Mouse (Mus musculus) liver, adult 2 months (tissue): ENCODE data around the gene Fyb.

Experiments
- CTCF ChIP-seq: fragments of 200-500 bp; IDR thresholded peaks from 2 replicates; pipeline ENCODE4 v1.5.1; 2011; ENCODE audit warnings: low read depth, low read length, control low read depth
- POLR2A ChIP-seq: fragments of 200-500 bp; IDR thresholded peaks from 2 replicates; pipeline ENCODE4 v1.6.1; 2011; ENCODE audit warnings: low read length, control low read depth; ENCODE audit not compliant: insufficient read depth; ENCODE audit errors: extremely low read depth

DNA sequence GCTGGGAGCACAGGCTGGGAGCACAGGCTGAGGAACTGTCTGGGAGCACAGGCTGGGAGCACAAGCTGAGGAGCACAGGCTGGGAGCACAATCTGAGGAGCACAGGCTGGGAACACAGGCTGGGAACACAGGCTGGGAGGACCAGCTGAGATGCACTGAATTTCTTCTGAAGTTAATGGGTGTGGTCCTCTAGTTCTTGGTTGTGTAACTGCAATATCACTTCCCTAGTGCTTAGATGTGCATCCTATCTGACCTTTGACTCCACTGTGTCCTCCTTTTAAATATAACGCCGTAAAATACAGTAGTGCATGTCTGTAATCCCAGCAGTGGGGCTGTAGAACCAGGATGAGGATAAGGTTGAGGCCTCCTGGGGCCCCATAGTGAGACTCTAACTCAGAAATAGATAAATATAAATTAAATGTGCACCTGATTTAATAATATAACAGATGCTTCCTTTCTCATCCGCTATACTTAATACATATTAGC lies 11.2 kb downstream of the Fyb start:
- TF ChIP-seq CTCF (no peak), POLR2A (no peak)
